Mouse (Mus musculus): Measurements from ENCODE around the gene Borcs6.
"Not testable (repeated sequence)": the region's sequence is repeated elsewhere in the genome, so short reads cannot be mapped to it uniquely, and the experiment has no call there.

The Borcs6 gene

GRCm38 (mm10) chr11:69059357-69059974, at the start of gene Borcs6:
Gene Borcs6 (plus strand): TSS chr11:69059717.
- peak; percentile 97 to 98 for DNase-seq (ENCODE audit: low spot score in 2 of 2)

- DNase-seq (ENCODE audit: low spot score in 2 of 2): no peak
These were observed 48.9 kb upstream of the Borcs6 start for GRCm38 (mm10) chr11:69010400-69011323.

- DNase-seq (ENCODE audit: low spot score in 2 of 2): not testable (repeated sequence)
These were observed 48.1 kb upstream of the Borcs6 start for GRCm38 (mm10) chr11:69011445-69011844.

GRCm38 (mm10) chr11:69012071-69012601, 47.4 kb upstream of the Borcs6 start:
- DNase-seq (ENCODE audit: low spot score in 2 of 2): peak; percentile 80 to 91

- DNase-seq (ENCODE audit: low spot score in 2 of 2): peak; percentile 62 to 88
These were observed 43.7 kb upstream of the Borcs6 start, which contains the start of gene Ctc1 for GRCm38 (mm10) chr11:69015644-69016441. Gene Ctc1 (plus strand): TSS chr11:69015911.

- DNase-seq (ENCODE audit: low spot score in 2 of 2): no peak
These were observed 42.8 kb upstream of the Borcs6 start for GRCm38 (mm10) chr11:69016755-69017154.

GRCm38 (mm10) chr11:69020691-69021090, 38.8 kb upstream of the Borcs6 start:
- no peak for DNase-seq (ENCODE audit: low spot score in 2 of 2)

GRCm38 (mm10) chr11:69026562-69026961, 33.0 kb upstream of the Borcs6 start:
- no peak for DNase-seq (ENCODE audit: low spot score in 2 of 2)

- no peak for DNase-seq (ENCODE audit: low spot score in 2 of 2)
These were observed 30.7 kb upstream of the Borcs6 start for GRCm38 (mm10) chr11:69028805-69029204.

GRCm38 (mm10) chr11:69033552-69033951, 26.0 kb upstream of the Borcs6 start:
- no peak for DNase-seq (ENCODE audit: low spot score in 2 of 2)

GRCm38 (mm10) chr11:69034585-69034984, 24.9 kb upstream of the Borcs6 start:
- no peak for DNase-seq (ENCODE audit: low spot score in 2 of 2)

- no peak for DNase-seq (ENCODE audit: low spot score in 2 of 2)
These were observed 24.1 kb upstream of the Borcs6 start for GRCm38 (mm10) chr11:69035411-69035810.

- peak; percentile 81 to 96 for DNase-seq (ENCODE audit: low spot score in 2 of 2)
These were observed 23.7 kb upstream of the Borcs6 start for GRCm38 (mm10) chr11:69035849-69036248.

GRCm38 (mm10) chr11:69036486-69037230, 22.9 kb upstream of the Borcs6 start:
- DNase-seq (ENCODE audit: low spot score in 2 of 2): peak in 1 of 2 experiments; percentile 95

GRCm38 (mm10) chr11:69037231-69038061, 22.1 kb upstream of the Borcs6 start:
- peak in 1 of 2 experiments; percentile 92 for DNase-seq (ENCODE audit: low spot score in 2 of 2)

GRCm38 (mm10) chr11:69038173-69038572, 21.3 kb upstream of the Borcs6 start:
- no peak for DNase-seq (ENCODE audit: low spot score in 2 of 2)

- peak in 1 of 2 experiments; percentile 47 for DNase-seq (ENCODE audit: low spot score in 2 of 2)
These were observed 13.8 kb upstream of the Borcs6 start, which contains the start of gene Aurkb for GRCm38 (mm10) chr11:69045531-69046394. Gene Aurkb (plus strand): TSS chr11:69045647.

- DNase-seq (ENCODE audit: low spot score in 2 of 2): no peak
These were observed 13.1 kb upstream of the Borcs6 start for GRCm38 (mm10) chr11:69046395-69046774.

GRCm38 (mm10) chr11:69047592-69047991, 11.9 kb upstream of the Borcs6 start:
- DNase-seq (ENCODE audit: low spot score in 2 of 2): no peak

All from left cerebral cortex, adult 9 months (tissue).